Mouse (Mus musculus) liver, postnatal 0 days (tissue): ENCODE results near the gene Igfals.

Source experiments
- CTCF ChIP-seq: sonication (generic); IDR thresholded peaks from 2 replicates; pipeline ENCODE4 v1.5.1; 2016; ENCODE audit warnings: antibody characterized with exemption, low read depth
- EP300 ChIP-seq: IDR thresholded peaks from 2 replicates; pipeline ENCODE4 v1.6.1; 2016; ENCODE audit warnings: antibody characterized with exemption, low read depth, mild to moderate bottlenecking

DNA sequence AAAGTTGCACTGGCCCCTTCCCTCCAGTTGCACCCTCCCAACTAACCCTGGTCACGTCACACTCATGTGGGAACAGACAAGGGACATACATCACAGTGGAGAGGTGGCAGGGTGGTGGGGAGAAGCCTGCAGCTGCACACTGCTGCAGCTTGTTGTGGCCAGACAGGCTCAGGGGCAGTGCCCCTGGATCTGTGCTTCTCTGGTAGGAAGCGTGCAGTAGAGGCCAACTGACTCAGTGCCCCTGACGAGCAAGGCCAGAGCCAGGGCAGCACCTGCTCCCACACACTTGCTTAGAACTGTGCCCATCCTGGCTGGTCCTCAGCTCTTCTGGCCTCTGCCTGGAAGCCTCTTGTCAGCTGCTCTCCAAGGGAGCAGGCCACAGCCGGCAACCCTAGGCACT, 31.8 kb downstream of the Igfals start:
- TF ChIP-seq CTCF = no peak
- no peak for TF ChIP-seq EP300
